Mouse (Mus musculus): ENCODE data around the gene Spats2.
"Not testable (repeated sequence)": the region's sequence is repeated elsewhere in the genome, so short reads cannot be mapped to it uniquely, and the experiment has no call there.

Spats2 gene

GRCm38 (mm10) chr15:99125711-99126080 is at the start of gene Spats2:
Gene Spats2 (plus strand): TSS chr15:99125916.
- DNase-seq (ENCODE audit: low read depth), result no peak

DNA sequence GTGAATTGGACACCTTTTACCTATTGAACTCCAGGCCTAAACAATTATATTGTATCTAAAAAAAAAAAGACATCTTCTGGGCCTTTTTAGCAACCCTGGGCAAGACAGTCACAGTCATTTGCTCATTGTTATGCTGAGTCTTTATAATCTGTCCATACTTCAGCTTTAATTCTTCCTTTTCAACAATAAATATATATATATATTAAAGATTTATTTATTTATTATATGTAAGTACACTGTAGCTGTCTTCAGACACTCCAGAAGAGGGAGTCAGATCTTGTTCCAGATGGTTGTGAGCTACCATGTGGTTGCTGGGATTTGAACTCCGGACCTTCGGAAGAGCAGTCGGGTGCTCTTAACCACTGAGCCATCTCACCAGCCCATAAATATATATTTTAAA is 49.7 kb upstream of the Spats2 start:
- DNase-seq (ENCODE audit: low read depth), result not testable (repeated sequence)

- no peak for DNase-seq (ENCODE audit: low read depth)
Measured at GRCm38 (mm10) chr15:99078181-99078910, 47.4 kb upstream of the Spats2 start.

DNA sequence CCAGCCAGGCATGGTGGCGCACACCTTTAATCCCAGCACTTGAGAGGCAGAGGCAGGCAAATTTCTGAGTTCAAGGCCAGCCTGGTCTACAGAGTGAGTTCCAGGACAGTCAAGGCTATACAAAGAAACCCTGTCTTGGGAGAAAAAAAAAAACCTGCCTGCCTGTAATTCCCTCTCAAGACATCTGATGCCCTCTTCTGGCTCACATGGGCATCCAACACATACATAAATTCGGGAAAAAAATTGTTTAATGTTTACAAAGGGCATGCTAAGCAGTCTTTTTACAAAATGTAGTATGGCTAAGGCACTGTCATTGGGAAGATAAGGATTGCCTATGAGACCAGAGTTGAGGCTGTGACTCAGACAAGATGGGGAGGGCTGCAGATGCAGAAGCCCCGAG is 45.9 kb upstream of the Spats2 start:
- peak; percentile 39 for DNase-seq (ENCODE audit: low read depth)

DNA sequence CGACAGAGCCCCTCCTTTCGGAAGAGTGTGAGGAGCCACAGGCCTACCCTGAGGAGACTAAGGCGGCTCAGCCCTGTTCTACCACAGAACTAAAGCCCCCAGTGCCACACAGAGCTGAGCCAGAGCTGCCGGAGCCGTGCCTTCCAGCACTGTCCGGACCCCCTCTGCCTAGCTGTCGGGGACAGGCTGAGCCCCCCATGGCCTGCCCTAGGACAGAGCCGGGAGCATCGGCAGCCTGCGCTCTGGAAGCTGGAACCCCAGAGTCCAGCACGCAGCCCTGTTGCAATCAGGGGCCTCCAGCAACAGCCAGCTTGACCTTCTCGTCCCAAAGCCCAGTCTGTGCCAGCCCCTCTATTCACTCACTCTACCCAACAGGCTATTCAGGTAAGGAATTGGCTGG is 43.4 kb upstream of the Spats2 start:
- DNase-seq (ENCODE audit: low read depth), result no peak

GRCm38 (mm10) chr15:99082840-99083239 is 42.9 kb upstream of the Spats2 start:
- DNase-seq (ENCODE audit: low read depth), result no peak

GRCm38 (mm10) chr15:99083258-99083657 is 42.5 kb upstream of the Spats2 start:
- DNase-seq (ENCODE audit: low read depth), result peak; percentile 80

GRCm38 (mm10) chr15:99083867-99084557 is 41.7 kb upstream of the Spats2 start:
- DNase-seq (ENCODE audit: low read depth), result no peak

DNA sequence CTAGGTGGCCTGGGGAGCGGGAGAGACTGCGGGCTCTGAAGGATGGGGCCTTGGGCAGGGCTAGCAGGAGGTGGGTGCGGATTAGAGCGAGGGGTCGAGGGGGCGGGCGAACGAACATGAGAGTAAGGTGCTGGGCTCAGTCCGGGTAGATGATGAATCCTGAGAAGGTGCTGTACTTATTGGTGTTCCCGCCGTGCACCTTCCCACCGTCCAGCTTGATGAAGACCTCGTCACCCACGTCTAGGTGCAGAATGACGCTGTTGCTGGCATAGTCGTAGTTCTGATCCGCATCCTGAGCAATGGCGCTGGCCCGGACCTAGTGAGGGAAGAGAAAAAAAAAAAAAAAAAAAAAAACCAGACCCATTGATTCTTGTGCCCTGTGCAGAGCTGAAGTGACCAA is 41.1 kb upstream of the Spats2 start:
- DNase-seq (ENCODE audit: low read depth), result no peak

DNA sequence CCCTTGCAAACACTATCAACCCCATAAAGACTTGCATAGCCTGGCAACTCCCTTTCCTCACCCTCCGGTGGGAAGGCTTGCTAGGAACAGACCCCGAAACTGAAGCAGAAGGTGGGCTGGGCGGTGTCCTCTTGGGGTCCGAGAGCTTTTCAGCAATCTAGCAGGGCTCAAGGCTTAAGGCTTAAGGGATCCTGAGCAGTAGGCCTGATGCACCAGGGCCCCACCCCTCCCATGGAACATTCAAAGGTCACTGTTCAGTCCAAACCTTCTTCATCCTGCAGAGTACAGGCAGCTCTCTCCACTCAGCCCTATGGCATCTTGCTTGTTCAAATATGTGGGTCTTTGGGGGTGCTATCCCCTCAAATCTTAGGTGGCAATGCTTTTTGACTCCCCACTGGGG is 39.7 kb upstream of the Spats2 start:
- no peak for DNase-seq (ENCODE audit: low read depth)

- DNase-seq (ENCODE audit: low read depth), result no peak
Measured at GRCm38 (mm10) chr15:99087253-99088075, 38.3 kb upstream of the Spats2 start, which contains the start of gene C1ql4. Gene C1ql4 (minus strand): TSS chr15:99087817.

GRCm38 (mm10) chr15:99088292-99088691 is 37.4 kb upstream of the Spats2 start:
- peak; percentile 88 for DNase-seq (ENCODE audit: low read depth)

DNA sequence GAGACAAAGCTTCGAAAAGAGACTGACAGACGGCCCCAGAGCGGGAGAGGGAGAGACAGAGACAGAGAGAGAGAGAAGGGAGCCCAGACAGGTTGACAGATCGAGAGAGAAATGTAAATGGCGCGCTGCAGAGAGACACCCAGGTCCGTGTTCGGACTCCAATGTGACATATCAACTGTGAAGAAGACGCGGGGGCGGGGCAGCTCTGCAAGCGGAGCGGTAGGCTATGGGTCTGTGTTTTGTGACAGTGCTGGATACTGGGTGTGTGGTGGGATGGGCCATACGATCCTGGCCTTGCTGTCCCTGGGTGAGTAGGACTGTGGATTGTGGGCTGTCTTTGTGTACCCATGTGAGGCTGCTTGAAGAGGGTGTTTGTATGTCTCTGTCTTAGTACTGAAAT is 36.6 kb upstream of the Spats2 start:
- DNase-seq (ENCODE audit: low read depth), result no peak

GRCm38 (mm10) chr15:99092870-99093269 is 32.8 kb upstream of the Spats2 start, which contains the start of gene Dnajc22:
Gene Dnajc22 (plus strand): TSS chr15:99093170.
- DNase-seq (ENCODE audit: low read depth), result no peak

DNA sequence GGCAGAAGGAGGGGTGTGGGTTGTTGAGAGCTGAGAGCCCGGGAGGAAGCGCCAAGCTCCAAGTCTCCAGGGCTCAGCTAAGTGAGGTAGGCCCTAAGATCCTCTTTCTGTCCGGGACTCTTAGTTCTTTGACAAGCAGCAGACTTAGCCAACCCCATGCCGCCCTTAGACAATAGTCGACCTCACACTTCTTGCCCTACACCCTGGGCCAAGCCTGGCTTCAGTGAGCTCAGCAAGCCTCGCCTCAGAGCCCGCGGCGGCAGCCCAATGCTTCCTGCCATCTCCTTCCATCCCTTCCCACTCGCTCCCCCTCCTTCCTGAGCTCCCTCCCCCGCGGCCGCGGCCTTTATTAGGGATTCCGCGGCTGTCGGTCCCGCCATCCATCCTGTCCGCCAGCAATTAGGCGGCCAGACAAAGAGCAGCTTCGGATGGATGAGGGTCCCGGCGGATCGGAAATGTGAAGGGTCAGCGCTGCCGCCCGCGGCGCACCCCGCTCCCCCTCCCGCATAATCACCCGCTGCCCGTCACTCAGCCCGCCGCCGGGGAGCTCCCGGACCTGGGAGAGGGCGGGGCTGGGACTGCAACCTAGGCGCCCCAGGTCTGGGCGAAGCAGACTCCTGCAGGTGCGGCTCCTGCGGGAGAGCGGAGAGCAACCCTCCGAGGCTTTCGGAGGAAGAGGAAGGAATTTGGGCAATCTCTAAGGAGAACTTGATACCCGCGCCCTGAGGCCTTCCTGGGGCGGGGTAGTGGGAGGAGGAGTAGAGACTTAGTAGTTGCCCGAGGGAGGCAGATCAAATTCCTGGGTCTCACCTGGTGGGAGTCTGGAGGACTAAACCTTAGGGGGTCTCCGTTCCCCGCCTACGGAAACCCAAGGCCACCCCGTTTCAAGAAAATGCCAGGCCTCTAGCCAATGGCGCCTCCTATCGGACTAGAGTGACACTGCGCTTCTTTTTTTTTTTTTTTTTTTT is 32.1 kb upstream of the Spats2 start:
- no peak for DNase-seq (ENCODE audit: low read depth)

GRCm38 (mm10) chr15:99094631-99095270 is 31.0 kb upstream of the Spats2 start:
- DNase-seq (ENCODE audit: low read depth), result no peak

GRCm38 (mm10) chr15:99095356-99095755 is 30.4 kb upstream of the Spats2 start:
- no peak for DNase-seq (ENCODE audit: low read depth)

DNA sequence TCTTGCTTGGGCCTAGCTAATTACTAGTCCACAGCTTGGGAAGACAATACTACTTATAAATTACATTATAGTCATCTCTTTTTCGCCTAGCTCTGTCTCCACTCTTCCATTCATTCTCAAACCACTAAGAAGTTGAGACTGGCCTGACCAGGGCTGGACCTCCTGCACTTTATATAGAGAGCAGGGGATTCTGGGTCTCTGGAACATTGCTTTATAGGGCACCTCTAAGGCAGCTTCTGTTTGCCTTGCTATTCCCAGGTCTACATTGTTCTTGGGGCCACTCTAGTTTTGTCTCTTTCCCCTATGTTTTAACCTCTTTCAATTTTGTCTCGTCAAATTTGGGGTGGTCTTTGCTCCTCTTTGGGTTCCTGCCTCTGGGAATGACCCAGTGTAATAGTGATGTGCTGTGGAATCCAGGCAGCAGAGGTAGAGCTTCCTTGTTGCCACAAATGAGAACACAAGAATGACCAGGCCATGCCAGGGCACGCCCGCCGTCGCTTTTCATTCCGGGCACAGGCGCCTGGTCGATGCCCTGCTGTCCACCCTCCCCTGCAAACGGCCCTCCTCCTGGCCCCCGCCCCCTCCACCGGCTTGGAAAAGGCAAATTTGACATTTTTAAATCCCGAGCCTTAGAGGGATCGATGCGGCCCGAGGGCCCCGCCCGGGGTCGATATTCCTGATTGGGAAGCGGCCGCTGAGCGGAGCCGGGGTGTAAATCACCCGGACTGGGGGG is 29.5 kb upstream of the Spats2 start:
- DNase-seq (ENCODE audit: low read depth), result no peak

DNA sequence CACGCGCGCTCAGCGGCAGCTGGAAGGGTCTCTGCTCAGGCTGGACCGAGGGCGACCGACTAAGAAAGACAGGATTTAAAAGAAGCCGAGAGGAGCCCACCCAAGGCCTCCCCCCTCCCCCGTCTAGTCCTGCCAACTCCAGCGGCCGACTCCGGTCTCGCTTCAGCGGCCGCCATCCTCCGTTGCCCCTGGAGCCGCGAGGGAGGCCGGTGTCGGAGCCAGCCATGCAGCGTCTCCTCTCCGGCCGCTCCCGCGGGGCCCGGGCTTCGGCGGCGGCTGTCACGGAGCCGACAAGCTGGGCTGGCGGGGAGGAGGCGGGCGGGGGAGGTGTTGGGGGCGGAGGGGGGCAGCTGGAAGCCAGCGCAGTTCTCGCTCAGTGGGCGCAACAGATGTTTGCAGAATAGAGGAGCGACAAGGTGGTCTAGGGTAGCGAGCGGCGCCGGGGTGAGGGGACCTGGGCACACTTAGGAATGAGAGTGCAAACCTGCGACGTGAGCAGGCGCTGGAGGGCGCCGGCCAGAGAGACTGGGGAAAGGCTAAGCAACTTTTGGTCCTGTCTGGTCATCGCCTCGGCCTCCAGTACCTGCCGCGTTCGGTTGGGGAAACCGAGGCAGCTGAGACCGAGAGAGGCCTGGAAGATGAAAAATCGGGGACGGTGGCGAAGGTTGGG is 28.8 kb upstream of the Spats2 start:
- no peak for DNase-seq (ENCODE audit: low read depth)

Data from NIH3T3 (cell line).